In the genomic region with DNA sequence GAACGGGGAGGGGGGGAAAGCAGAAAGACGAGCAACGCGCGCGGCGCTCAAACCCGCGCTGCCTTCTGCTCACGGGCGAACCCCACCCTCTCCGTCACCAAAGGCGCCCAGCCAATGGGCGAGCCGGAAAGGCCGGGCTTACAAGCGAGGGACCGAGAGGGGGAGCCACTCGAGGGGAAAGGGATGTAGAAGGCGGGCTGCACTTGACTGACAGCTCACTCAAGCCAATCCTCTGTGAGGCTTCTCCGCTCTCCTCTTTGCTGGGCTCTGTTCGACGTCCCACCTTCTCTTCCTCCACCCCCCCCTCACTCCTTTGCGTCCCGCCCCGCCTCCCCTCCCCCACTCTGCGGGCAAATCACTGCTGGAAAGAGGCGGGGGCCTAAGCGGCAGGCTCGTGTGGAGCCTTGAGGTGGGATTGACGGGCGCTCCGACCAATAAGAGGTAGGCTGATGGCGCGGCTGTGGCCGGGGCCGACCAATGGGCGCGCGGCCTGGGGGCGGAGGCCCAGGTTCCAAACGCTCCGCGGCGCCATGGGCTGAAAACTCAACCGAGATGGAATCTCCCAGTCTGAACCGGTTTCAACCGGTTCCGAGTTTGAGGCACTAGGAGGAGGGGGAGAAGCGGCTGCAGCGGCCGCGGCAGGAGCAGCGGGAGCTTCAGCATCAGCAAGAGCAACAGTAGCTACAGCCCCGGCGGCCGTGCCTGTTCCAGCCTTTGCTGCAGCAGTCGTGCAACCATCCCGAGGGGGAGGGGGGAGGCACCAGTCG, we compare ENCODE assay signal across 8 mouse cellular contexts. TPM values are rescaled to one million over a fixed set of nuclear protein-coding genes. Genes with fewer than 3 reads are reported as not detected.
DNase-seq lines count a peak whose midpoint lies in the region; ATAC-seq and TF ChIP-seq lines count a peak whose summit lies in the region.

Gene Xpo1 (plus strand): TSS at position 615 of the 767 bp plus-strand sequence.

- H3K27me3 ChIP-seq in hindbrain, embryonic 10.5 days (ENCODE audit: insufficient read depth, poor library complexity, severe bottlenecking), result no peaks in the 10 kb centered on the region
- H3K27me3 ChIP-seq in lung, postnatal 0 days (replicated peaks; ENCODE audit: insufficient read depth, low read length), result no peaks in the 10 kb centered on the region

- peak within 1 kb of the TSS; percentile 97 for H3K4me3 ChIP-seq in hindbrain, embryonic 10.5 days
- H3K4me3 ChIP-seq in lung, postnatal 0 days (ENCODE audit: low read depth, low read length), result peak within 1 kb of the TSS; percentile 91

- under 1% methylated on average over 60 of the region's 60 CpGs for WGBS in hindbrain, embryonic 10.5 days
- under 1% methylated on average over 57 of the region's 60 CpGs for WGBS in lung, postnatal 0 days

- peak; percentile 67 for TF ChIP-seq CTCF in lung, postnatal 0 days (IDR thresholded peaks at IDR 0.05)

- peak; percentile 100 for DNase-seq in MN1 (ENCODE audit: low spot score)
- DNase-seq in cerebellum, adult 9-10 months, result peak; percentile 100
- DNase-seq in hindbrain, embryonic 10.5 days (ENCODE audit: low spot score), result peak; percentile 100
- DNase-seq in layer of hippocampus, adult 9-11 months, result peak; percentile 99
- DNase-seq in lung, postnatal 0 days (ENCODE audit: low spot score), result peak; percentile 100
- peak; percentile 99 for DNase-seq in ovary, postnatal 14 days (ENCODE audit: low spot score)
- DNase-seq in thymus, postnatal 14 days, result peak; percentile 99

- ATAC-seq in frontal cortex, adult (ENCODE audit: low TSS enrichment), result peak; percentile 92
- ATAC-seq in lung, postnatal 0 days, result peak; percentile 96

- H3K36me3 ChIP-seq in hindbrain, embryonic 10.5 days, result peaks cover 20% of the 10 kb centered on the region
- H3K36me3 ChIP-seq in lung, postnatal 0 days (ENCODE audit: insufficient read depth, low read length), result no peaks in the 10 kb centered on the region

- peak; percentile 2 for TF ChIP-seq EP300 in lung, postnatal 0 days (IDR thresholded peaks at IDR 0.05)

- H3K4me2 ChIP-seq in lung, postnatal 0 days (replicated peaks; ENCODE audit: low read depth, low read length), result peak within 1 kb of the TSS; percentile 85

- no peaks in the 10 kb centered on the region for H3K9me3 ChIP-seq in hindbrain, embryonic 10.5 days
- no peaks in the 10 kb centered on the region for H3K9me3 ChIP-seq in lung, postnatal 0 days (ENCODE audit: low read length)

- peak within 1 kb of the TSS; percentile 100 for H3K27ac ChIP-seq in hindbrain, embryonic 10.5 days
- peak within 1 kb of the TSS; percentile 99 for H3K27ac ChIP-seq in lung, postnatal 0 days (ENCODE audit: low read length)

- peaks cover 36% of the 10 kb centered on the region for H3K4me1 ChIP-seq in hindbrain, embryonic 10.5 days (replicated peaks)
- peaks cover 3% of the 10 kb centered on the region; the same call in 1 of the 2 replicates for H3K4me1 ChIP-seq in lung, postnatal 0 days (ENCODE audit: insufficient read depth, low read depth, low read length)

- H3K9ac ChIP-seq in lung, postnatal 0 days (replicated peaks; ENCODE audit: low read depth), result peak within 1 kb of the TSS; percentile 92

RNA-seq across cellular contexts. Expression of gene Xpo1, which starts in this region (rescaled TPM):
- polyA plus RNA-seq in hindbrain, embryonic 10.5 days (2016; fragmentation: Nextera tagmentation; extraction: Ambion mirVana), result 101 and 125 TPM in 2 replicates
- polyA plus RNA-seq in lung, postnatal 0 days (2015; fragmentation: Nextera tagmentation; extraction: Ambion mirVana), result 17.3 and 21.8 TPM in 2 replicates

Comparison
In these comparisons a context has a peak if more than half of its experiments do, and no peak if none do; other contexts are left out.
1. Peak in every context shown above with its lines: DNase-seq, ATAC-seq, H3K4me3 ChIP-seq and H3K27ac ChIP-seq.